Mouse (Mus musculus) myocyte (in vitro differentiated cells): ENCODE measurements at regions not wholly inside any gene's neighbourhood (a gene's known extent, or its start where the extent isn't known, plus 50 kb on each side); places are given as distances from the start of the nearest gene placed in this dataset.
A peak's percentile ranks its signal among the peaks of the same experiment; 100 is the strongest.

Source experiments
- H3K27me3 ChIP-seq: one replicate; pipeline ENCODE4 v1.6.1; 2011; ENCODE audit not compliant: control insufficient read depth, insufficient read depth, insufficient read length
- H3K36me3 ChIP-seq: one replicate; pipeline ENCODE4 v1.6.1; 2011; ENCODE audit not compliant: control insufficient read depth, insufficient read depth
- H3K4me2 ChIP-seq: one replicate; pipeline ENCODE4 v1.6.1; 2011; ENCODE audit warnings: low read depth, control low read depth
- H3K4me3 ChIP-seq: one replicate; pipeline ENCODE4 v1.5.1; 2011; ENCODE audit warnings: mild to moderate bottlenecking, control low read depth, moderate library complexity
- H3K79me2 ChIP-seq: one replicate; pipeline ENCODE4 v1.6.1; 2011; ENCODE audit not compliant: control insufficient read depth, insufficient read depth
- H3ac ChIP-seq: one replicate; pipeline ENCODE4 v1.6.1; 2011; ENCODE audit not compliant: control insufficient read depth, insufficient read length
- CEBPB ChIP-seq: IDR thresholded peaks from 2 replicates; pipeline ENCODE4 v1.6.1; 2011; ENCODE audit warnings: mild to moderate bottlenecking, moderate library complexity; ENCODE audit not compliant: poor library complexity, insufficient read depth, severe bottlenecking
- E2F4 ChIP-seq: IDR thresholded peaks from one replicate; pipeline ENCODE4 v1.6.1; 2011; ENCODE audit warnings: mild to moderate bottlenecking, control low read depth, moderate library complexity; ENCODE audit not compliant: insufficient read depth
- MAX ChIP-seq: IDR thresholded peaks from one replicate; pipeline ENCODE4 v1.6.1; 2011; ENCODE audit warnings: low read depth, mild to moderate bottlenecking, control low read depth
- MYOD1 ChIP-seq, 3 experiments: IDR thresholded peaks; one replicate each; pipeline ENCODE4 v1.6.1; 2011; ENCODE audit warnings: control low read depth in 2 of 3, low read depth in 2 of 3, mild to moderate bottlenecking in 2 of 3, moderate library complexity in 1 of 3; ENCODE audit not compliant: insufficient read length in 2 of 3, control insufficient read depth in 1 of 3
- MYOG ChIP-seq, 3 experiments: IDR thresholded peaks; one replicate each; pipeline ENCODE4 v1.6.1; 2011; ENCODE audit warnings: control low read depth in 2 of 3, low read depth in 2 of 3, mild to moderate bottlenecking in 2 of 3; ENCODE audit not compliant: insufficient read length in 2 of 3, control insufficient read depth in 1 of 3, insufficient read depth in 1 of 3
- POLR2A ChIP-seq: IDR thresholded peaks from one replicate; pipeline ENCODE4 v1.6.1; 2011; ENCODE audit warnings: low read depth, mild to moderate bottlenecking, control low read depth, moderate library complexity; ENCODE audit not compliant: insufficient read length
- POLR2AphosphoS2 ChIP-seq: IDR thresholded peaks from one replicate; pipeline ENCODE4 v1.6.1; 2011; ENCODE audit warnings: low read depth, control low read depth; ENCODE audit not compliant: insufficient read length
- REST ChIP-seq: IDR thresholded peaks from one replicate; pipeline ENCODE4 v1.6.1; 2011; ENCODE audit warnings: mild to moderate bottlenecking, control low read depth, moderate library complexity; ENCODE audit not compliant: insufficient read depth, insufficient read length
- SRF ChIP-seq: IDR thresholded peaks from one replicate; pipeline ENCODE4 v1.6.1; 2011; ENCODE audit warnings: low read depth; ENCODE audit not compliant: control insufficient read depth, insufficient read length
- TCF12 ChIP-seq: IDR thresholded peaks from one replicate; pipeline ENCODE4 v1.6.1; 2011; ENCODE audit warnings: mild to moderate bottlenecking, control low read depth; ENCODE audit not compliant: poor library complexity, insufficient read depth, severe bottlenecking
- TCF3 ChIP-seq: IDR thresholded peaks from one replicate; pipeline ENCODE4 v1.6.1; 2011; ENCODE audit warnings: low read depth, control low read depth; ENCODE audit not compliant: insufficient read length
- USF1 ChIP-seq: IDR thresholded peaks from one replicate; pipeline ENCODE4 v1.6.1; 2011; ENCODE audit warnings: low read depth, mild to moderate bottlenecking, control low read depth, moderate library complexity

GRCm38 (mm10) chr1:71767076-71767475 lies 114.1 kb upstream of the Fn1 start:
- TF ChIP-seq POLR2A (no peak), TCF12 (peak; percentile 17), CEBPB (no peak), USF1 (peak; percentile 49), E2F4 (no peak), REST (no peak), SRF (no peak), TCF3 (no peak), MYOG (IDR thresholded peaks at IDR 0.05; ENCODE audit: control insufficient read depth in 1 of 3, insufficient read depth in 1 of 3, insufficient read length in 2 of 3, low read depth in 2 of 3) (peak in 2 of 3 experiments; percentile 4 to 33), MYOD1 (IDR thresholded peaks at IDR 0.05; ENCODE audit: control insufficient read depth in 1 of 3, insufficient read length in 2 of 3, low read depth in 2 of 3) (peak in 2 of 3 experiments; percentile 30 to 72)
- no peaks in the 10 kb centered on the region for H3K27me3 ChIP-seq

GRCm38 (mm10) chr1:71764951-71765350 lies 112.0 kb upstream of the Fn1 start:
- no peaks in the 10 kb centered on the region for H3K79me2 ChIP-seq
- no peaks in the 10 kb centered on the region for H3K27me3 ChIP-seq
- no peak overlapping the region for H3ac ChIP-seq
- H3K36me3 ChIP-seq: no peaks in the 10 kb centered on the region
- TF ChIP-seq USF1 (no peak), TCF3 (no peak), CEBPB (no peak), REST (no peak), POLR2A (no peak), TCF12 (no peak), MAX (no peak), POLR2AphosphoS2 (no peak), E2F4 (no peak), MYOD1 (IDR thresholded peaks at IDR 0.05; ENCODE audit: control insufficient read depth in 1 of 3, insufficient read length in 2 of 3, low read depth in 2 of 3) (no peak), SRF (no peak), MYOG (IDR thresholded peaks at IDR 0.05; ENCODE audit: control insufficient read depth in 1 of 3, insufficient read depth in 1 of 3, insufficient read length in 2 of 3, low read depth in 2 of 3) (no peak)
- H3K4me3 ChIP-seq: no peak overlapping the region
- no peak overlapping the region for H3K4me2 ChIP-seq

More at GRCm38 (mm10) chr1:71767076-71767475, 114.1 kb upstream of the Fn1 start:
- Histone ChIP-seq H3K79me2 (no peaks in the 10 kb centered on the region), H3ac (no peak overlapping the region), H3K4me3 (no peak overlapping the region), H3K4me2 (peak overlapping the region; percentile 1), H3K36me3 (no peaks in the 10 kb centered on the region)

- H3ac ChIP-seq: no peak overlapping the region
- TF ChIP-seq CEBPB (no peak), MYOG (IDR thresholded peaks at IDR 0.05; ENCODE audit: control insufficient read depth in 1 of 3, insufficient read depth in 1 of 3, insufficient read length in 2 of 3, low read depth in 2 of 3) (no peak), SRF (peak; percentile 97), TCF12 (no peak)
- no peaks in the 10 kb centered on the region for H3K79me2 ChIP-seq
- peak overlapping the region; percentile 41 for H3K4me2 ChIP-seq
- H3K27me3 ChIP-seq: no peaks in the 10 kb centered on the region
- H3K36me3 ChIP-seq: no peaks in the 10 kb centered on the region
- H3K4me3 ChIP-seq: no peak overlapping the region
These were observed 110.5 kb upstream of the Fn1 start for GRCm38 (mm10) chr1:71763530-71763929.

- H3K4me3 ChIP-seq: no peak overlapping the region
- no peaks in the 10 kb centered on the region for H3K27me3 ChIP-seq
- H3K79me2 ChIP-seq: no peaks in the 10 kb centered on the region
- no peak for TF ChIP-seq CEBPB
- no peak for TF ChIP-seq MYOG (IDR thresholded peaks at IDR 0.05; ENCODE audit: control insufficient read depth in 1 of 3, insufficient read depth in 1 of 3, insufficient read length in 2 of 3, low read depth in 2 of 3)
- TF ChIP-seq REST: no peak
- no peak for TF ChIP-seq MYOD1 (IDR thresholded peaks at IDR 0.05; ENCODE audit: control insufficient read depth in 1 of 3, insufficient read length in 2 of 3, low read depth in 2 of 3)
- no peak for TF ChIP-seq TCF3
- no peak for TF ChIP-seq POLR2AphosphoS2
- TF ChIP-seq TCF12: no peak
- no peak for TF ChIP-seq E2F4
- no peak for TF ChIP-seq POLR2A
- TF ChIP-seq SRF: no peak
- TF ChIP-seq USF1: no peak
- TF ChIP-seq MAX: no peak
- no peaks in the 10 kb centered on the region for H3K36me3 ChIP-seq
- no peak overlapping the region for H3K4me2 ChIP-seq
- no peak overlapping the region for H3ac ChIP-seq
These were observed 107.3 kb upstream of the Fn1 start for GRCm38 (mm10) chr1:71760342-71760741.

GRCm38 (mm10) chr1:71757236-71757635 lies 104.2 kb upstream of the Fn1 start:
- TF ChIP-seq E2F4 (no peak), MYOD1 (IDR thresholded peaks at IDR 0.05; ENCODE audit: control insufficient read depth in 1 of 3, insufficient read length in 2 of 3, low read depth in 2 of 3) (no peak), USF1 (no peak), TCF3 (no peak), TCF12 (no peak), SRF (no peak), POLR2AphosphoS2 (no peak), MAX (no peak), MYOG (IDR thresholded peaks at IDR 0.05; ENCODE audit: control insufficient read depth in 1 of 3, insufficient read depth in 1 of 3, insufficient read length in 2 of 3, low read depth in 2 of 3) (no peak), POLR2A (no peak)
- Histone ChIP-seq H3K4me3 (no peak overlapping the region), H3K36me3 (no peaks in the 10 kb centered on the region), H3ac (no peak overlapping the region), H3K27me3 (no peaks in the 10 kb centered on the region), H3K4me2 (no peak overlapping the region), H3K79me2 (no peaks in the 10 kb centered on the region)
